Mouse (Mus musculus): ENCODE measurements around the gene Samd13.

Samd13 gene

GRCm38 (mm10) chr3:146617946-146618345 is 67.4 kb downstream of the Samd13 start:
- intact Hi-C loops (cut with DNase I) = no loop called here

- intact Hi-C loops (cut with DNase I) = no loop called here
Observed at GRCm38 (mm10) chr3:146616533-146617283, 68.7 kb downstream of the Samd13 start.

GRCm38 (mm10) chr3:146615496-146615895 is 69.9 kb downstream of the Samd13 start, which contains the start of gene Dnase2b:
Gene Dnase2b, minus strand, starts transcription at chr3:146615596.
- intact Hi-C loops (cut with DNase I) = no loop called here

- intact Hi-C loops (cut with DNase I) = no loop called here
Observed at GRCm38 (mm10) chr3:146611821-146612220, 73.6 kb downstream of the Samd13 start.

GRCm38 (mm10) chr3:146611261-146611660 is 74.1 kb downstream of the Samd13 start:
- intact Hi-C loops (cut with DNase I) = no loop called here

GRCm38 (mm10) chr3:146610322-146610721 is 75.1 kb downstream of the Samd13 start:
- intact Hi-C loops (cut with DNase I) = no loop called here

- intact Hi-C loops (cut with DNase I) = no loop called here
Observed at GRCm38 (mm10) chr3:146607368-146607767, 78.0 kb downstream of the Samd13 start.

GRCm38 (mm10) chr3:146604647-146605046 is 80.7 kb downstream of the Samd13 start:
- intact Hi-C loops (cut with DNase I) = no loop called here

GRCm38 (mm10) chr3:146602531-146602930 is 82.9 kb downstream of the Samd13 start:
- intact Hi-C loops (cut with DNase I) = no loop called here

GRCm38 (mm10) chr3:146601205-146601604 is 84.2 kb downstream of the Samd13 start:
- intact Hi-C loops (cut with DNase I) = no loop called here

GRCm38 (mm10) chr3:146599198-146599900 is 86.0 kb downstream of the Samd13 start:
- intact Hi-C loops (cut with DNase I) = no loop called here

GRCm38 (mm10) chr3:146598411-146598810 is 87.0 kb downstream of the Samd13 start:
- intact Hi-C loops (cut with DNase I) = no loop called here

GRCm38 (mm10) chr3:146596864-146597263 is 88.5 kb downstream of the Samd13 start:
- intact Hi-C loops (cut with DNase I) = no loop called here

GRCm38 (mm10) chr3:146596387-146596786 is 89.0 kb downstream of the Samd13 start:
- intact Hi-C loops (cut with DNase I) = no loop called here

- intact Hi-C loops (cut with DNase I) = no loop called here
Observed at GRCm38 (mm10) chr3:146595440-146595839, 90.0 kb downstream of the Samd13 start.
